Mouse (Mus musculus): ENCODE data around the gene Wdr86. TPM values are rescaled to one million over a fixed set of nuclear protein-coding genes. Genes with fewer than 3 reads are reported as not detected.

Gene Wdr86
- polyA plus RNA-seq, 1 experiment from 2014 or later, result 6.8 TPM

DNA sequence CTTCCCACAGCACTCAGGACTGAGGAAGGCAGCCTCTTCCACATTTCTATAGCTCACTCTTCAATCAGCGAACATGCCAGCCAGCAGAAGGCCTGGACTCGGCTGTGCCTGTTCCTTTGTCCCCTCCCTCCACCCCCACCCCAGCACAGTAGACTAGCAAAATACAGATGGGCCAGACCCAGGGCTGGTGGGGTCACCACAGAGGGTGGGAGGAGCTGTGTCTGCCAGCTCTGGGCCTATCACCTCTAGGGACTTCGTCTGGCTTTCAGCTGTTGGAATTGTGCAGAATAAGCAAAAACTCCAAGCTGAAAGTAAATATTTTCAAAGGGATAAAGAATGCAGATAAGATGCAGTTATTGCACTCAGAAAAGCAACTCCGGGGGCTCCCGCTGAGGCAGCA, 5.7 kb downstream of the Wdr86 start:
- H3K4me2 ChIP-seq (ENCODE audit: low read depth, low read length), result no peak overlapping the region

DNA sequence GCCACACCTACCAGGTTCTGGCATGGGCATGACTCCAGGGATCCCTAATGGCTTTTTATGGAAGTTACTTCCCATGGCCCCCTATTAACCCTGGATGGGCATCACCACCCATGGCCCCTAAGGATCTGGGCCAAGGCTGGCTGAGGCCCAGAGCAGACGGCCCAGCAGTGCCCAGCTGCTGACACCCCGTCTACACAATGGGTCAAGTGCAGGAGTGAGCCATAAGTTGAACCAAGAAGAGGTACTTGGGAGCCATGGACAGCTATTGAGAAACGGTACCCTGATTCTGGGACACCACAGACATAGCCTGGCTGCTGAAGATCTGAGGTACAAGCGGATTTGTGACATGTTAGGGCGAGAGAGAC, 6.3 kb downstream of the Wdr86 start:
- Histone ChIP-seq H3K4me1 (ENCODE audit: control insufficient read depth, insufficient read depth, low read length) (peaks cover 27% of the 10 kb centered on the region), H3K9me3 (ENCODE audit: control insufficient read depth, low read length) (no peaks in the 10 kb centered on the region), H3K27ac (ENCODE audit: low read length) (peak overlapping the region; percentile 75), H3K9ac (ENCODE audit: low read depth, low read length) (peak overlapping the region; percentile 12; the same call in 1 of the 2 replicates), H3K36me3 (ENCODE audit: control insufficient read depth, insufficient read depth, low read length) (no peaks in the 10 kb centered on the region), H3K4me2 (ENCODE audit: low read depth, low read length) (no peak overlapping the region), H3K4me3 (ENCODE audit: low read length) (no peak overlapping the region), H3K27me3 (replicated peaks; ENCODE audit: control insufficient read depth, insufficient read depth, low read length) (no peaks in the 10 kb centered on the region)
- 70% methylated on average over 5 of the region's 5 CpGs for WGBS
- ATAC-seq, result 0 out of 2 replicates have a peak, but pooled peaks have one; percentile 16

More for the DNA sequence above, 5.7 kb downstream of the Wdr86 start:
- Histone ChIP-seq H3K4me3 (ENCODE audit: low read length) (no peak overlapping the region), H3K36me3 (ENCODE audit: control insufficient read depth, insufficient read depth, low read length) (no peaks in the 10 kb centered on the region), H3K9ac (ENCODE audit: low read depth, low read length) (peak overlapping the region; percentile 12), H3K27me3 (replicated peaks; ENCODE audit: control insufficient read depth, insufficient read depth, low read length) (no peaks in the 10 kb centered on the region), H3K27ac (ENCODE audit: low read length) (peak overlapping the region; percentile 75), H3K9me3 (ENCODE audit: control insufficient read depth, low read length) (no peaks in the 10 kb centered on the region), H3K4me1 (ENCODE audit: control insufficient read depth, insufficient read depth, low read length) (peaks cover 32% of the 10 kb centered on the region)
- ATAC-seq, result peak; percentile 64; the same call in 1 of the 2 replicates
- 31% methylated on average over 5 of the region's 5 CpGs for WGBS

DNA sequence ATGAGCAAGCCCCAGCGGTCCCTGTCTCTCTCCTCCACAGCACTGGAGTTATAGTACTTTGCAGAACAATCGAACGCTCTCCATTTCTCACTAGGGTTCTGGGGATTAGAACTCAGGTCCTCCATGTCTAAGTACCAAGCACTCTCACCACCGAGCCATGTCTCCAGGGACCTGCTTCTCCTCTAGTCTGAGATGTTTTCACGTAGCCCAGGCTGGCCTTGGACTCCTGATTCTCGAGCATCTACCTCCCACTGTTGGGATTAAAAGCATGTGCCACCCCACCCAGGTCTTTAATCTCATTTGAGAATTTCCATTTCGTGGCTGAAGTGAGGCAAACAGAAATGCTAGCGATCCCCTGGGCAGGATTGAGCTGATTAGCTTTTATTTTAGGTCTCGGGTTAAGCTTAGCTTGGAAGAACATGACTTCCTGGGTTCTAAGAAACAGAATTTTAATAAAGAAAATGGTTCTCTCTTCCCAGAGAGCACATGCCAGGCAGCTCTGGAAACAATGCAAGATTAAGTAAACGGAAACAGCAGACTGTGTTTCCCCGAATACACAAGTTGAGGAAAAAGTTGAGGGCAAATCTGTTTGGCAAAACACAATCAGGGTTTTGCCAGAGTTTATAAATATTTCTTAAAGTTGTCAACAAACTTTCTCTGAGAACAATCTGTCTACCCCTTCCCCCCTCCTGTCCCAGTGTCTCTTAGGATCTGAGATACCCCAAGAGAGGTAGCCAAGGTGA, 6.8 kb downstream of the Wdr86 start:
- no peak for ATAC-seq
- Histone ChIP-seq H3K27ac (ENCODE audit: low read length) (peak overlapping the region; percentile 75; the same call in 1 of the 2 replicates), H3K27me3 (replicated peaks; ENCODE audit: control insufficient read depth, insufficient read depth, low read length) (no peaks in the 10 kb centered on the region), H3K9me3 (ENCODE audit: control insufficient read depth, low read length) (no peaks in the 10 kb centered on the region), H3K4me1 (ENCODE audit: control insufficient read depth, insufficient read depth, low read length) (peaks cover 26% of the 10 kb centered on the region), H3K4me3 (ENCODE audit: low read length) (no peak overlapping the region), H3K36me3 (ENCODE audit: control insufficient read depth, insufficient read depth, low read length) (no peaks in the 10 kb centered on the region), H3K9ac (ENCODE audit: low read depth, low read length) (no peak overlapping the region), H3K4me2 (ENCODE audit: low read depth, low read length) (no peak overlapping the region)
- WGBS, result 73% methylated on average over 11 of the region's 11 CpGs

DNA sequence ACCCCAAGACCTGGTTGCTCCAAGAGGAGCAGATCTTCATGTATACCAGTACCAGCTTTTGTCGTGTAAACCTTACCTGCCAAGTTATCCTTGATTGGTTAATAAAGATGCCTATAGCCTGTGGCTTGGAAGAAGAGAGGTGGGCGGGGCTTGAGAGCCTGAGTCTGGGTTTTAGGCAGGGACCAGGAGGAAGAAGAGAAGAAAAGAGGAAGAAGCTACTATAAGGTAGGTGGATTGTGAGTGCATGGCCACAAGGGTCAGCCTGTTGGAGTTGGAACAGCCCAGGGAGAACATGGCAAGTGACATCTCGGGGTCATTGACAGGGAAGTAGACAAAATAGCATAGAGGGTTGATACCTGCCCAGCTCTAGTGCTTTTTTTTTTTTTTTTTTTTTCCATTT, 10.7 kb downstream of the Wdr86 start:
- peaks cover 16% of the 10 kb centered on the region for H3K4me1 ChIP-seq (ENCODE audit: control insufficient read depth, insufficient read depth, low read length)
- H3K9me3 ChIP-seq (ENCODE audit: control insufficient read depth, low read length), result no peaks in the 10 kb centered on the region
- H3K4me2 ChIP-seq (ENCODE audit: low read depth, low read length), result no peak overlapping the region
- H3K9ac ChIP-seq (ENCODE audit: low read depth, low read length), result no peak overlapping the region
- 89% methylated on average over 3 of the region's 3 CpGs for whole genome bisulfite sequencing
- no peak overlapping the region for H3K4me3 ChIP-seq (ENCODE audit: low read length)
- no peaks in the 10 kb centered on the region for H3K36me3 ChIP-seq (ENCODE audit: control insufficient read depth, insufficient read depth, low read length)
- H3K27me3 ChIP-seq (replicated peaks; ENCODE audit: control insufficient read depth, insufficient read depth, low read length), result no peaks in the 10 kb centered on the region
- ATAC-seq, result no peak
- H3K27ac ChIP-seq (ENCODE audit: low read length), result no peak overlapping the region

DNA sequence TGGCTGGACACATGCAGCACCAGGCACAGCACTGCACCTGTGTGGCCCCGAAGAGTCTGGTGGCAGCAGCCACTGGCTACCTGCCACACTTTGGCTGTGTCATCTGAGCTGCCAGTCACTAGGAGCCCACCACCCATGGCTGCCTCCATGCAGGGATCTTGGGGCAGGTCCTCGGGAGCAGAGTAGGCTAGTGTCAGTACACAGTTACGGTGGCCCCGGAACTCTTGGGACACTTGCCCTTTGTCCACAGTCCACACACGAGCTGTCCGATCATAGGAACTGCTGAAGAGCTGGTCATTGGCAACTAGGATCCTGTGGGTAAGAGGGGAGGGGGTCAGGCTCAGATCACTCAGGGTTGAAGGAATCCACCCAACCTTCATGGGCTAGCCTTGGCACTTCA, 12.5 kb downstream of the Wdr86 start:
- Histone ChIP-seq H3K4me1 (ENCODE audit: control insufficient read depth, insufficient read depth, low read length) (0 out of 2 replicates have a peak, but pooled peaks cover 3% of the 10 kb centered on the region), H3K36me3 (ENCODE audit: control insufficient read depth, insufficient read depth, low read length) (no peaks in the 10 kb centered on the region), H3K27me3 (replicated peaks; ENCODE audit: control insufficient read depth, insufficient read depth, low read length) (no peaks in the 10 kb centered on the region), H3K4me3 (ENCODE audit: low read length) (no peak overlapping the region), H3K9ac (ENCODE audit: low read depth, low read length) (no peak overlapping the region), H3K4me2 (ENCODE audit: low read depth, low read length) (no peak overlapping the region), H3K9me3 (ENCODE audit: control insufficient read depth, low read length) (no peaks in the 10 kb centered on the region), H3K27ac (ENCODE audit: low read length) (no peak overlapping the region)
- no peak for ATAC-seq
- WGBS, result 93% methylated on average over 6 of the region's 6 CpGs

DNA sequence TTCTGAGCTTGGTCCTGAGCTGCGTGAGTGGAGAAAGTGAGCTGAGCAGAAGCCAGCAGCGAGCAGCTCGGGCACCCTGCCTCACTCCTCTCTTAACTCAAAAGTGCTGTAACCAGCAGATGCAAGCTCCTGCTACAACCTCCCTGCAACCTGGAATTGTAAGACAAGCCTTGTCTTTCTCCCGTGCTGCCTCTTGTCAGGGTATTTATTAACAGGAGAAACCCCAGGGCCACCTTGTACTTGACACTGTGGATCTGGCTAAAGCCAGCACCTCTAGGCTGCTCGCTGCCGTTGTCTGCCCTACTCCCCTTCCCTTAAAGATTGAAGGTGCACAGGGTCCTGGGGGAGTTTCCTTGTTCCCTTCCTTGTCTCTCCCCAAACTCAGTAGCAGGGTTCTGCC, 16.5 kb downstream of the Wdr86 start:
- Histone ChIP-seq H3K27me3 (replicated peaks; ENCODE audit: control insufficient read depth, insufficient read depth, low read length) (no peaks in the 10 kb centered on the region), H3K27ac (ENCODE audit: low read length) (no peak overlapping the region), H3K36me3 (ENCODE audit: control insufficient read depth, insufficient read depth, low read length) (peaks cover 15% of the 10 kb centered on the region; the same call in 1 of the 2 replicates), H3K9ac (ENCODE audit: low read depth, low read length) (0 out of 2 replicates have a peak overlapping the region, but pooled peaks have one; percentile 5), H3K4me3 (ENCODE audit: low read length) (no peak overlapping the region), H3K9me3 (ENCODE audit: control insufficient read depth, low read length) (no peaks in the 10 kb centered on the region), H3K4me2 (ENCODE audit: low read depth, low read length) (no peak overlapping the region), H3K4me1 (ENCODE audit: control insufficient read depth, insufficient read depth, low read length) (0 out of 2 replicates have a peak, but pooled peaks cover 3% of the 10 kb centered on the region)
- ATAC-seq, result no peak
- 78% methylated on average over 6 of the region's 6 CpGs for WGBS

DNA sequence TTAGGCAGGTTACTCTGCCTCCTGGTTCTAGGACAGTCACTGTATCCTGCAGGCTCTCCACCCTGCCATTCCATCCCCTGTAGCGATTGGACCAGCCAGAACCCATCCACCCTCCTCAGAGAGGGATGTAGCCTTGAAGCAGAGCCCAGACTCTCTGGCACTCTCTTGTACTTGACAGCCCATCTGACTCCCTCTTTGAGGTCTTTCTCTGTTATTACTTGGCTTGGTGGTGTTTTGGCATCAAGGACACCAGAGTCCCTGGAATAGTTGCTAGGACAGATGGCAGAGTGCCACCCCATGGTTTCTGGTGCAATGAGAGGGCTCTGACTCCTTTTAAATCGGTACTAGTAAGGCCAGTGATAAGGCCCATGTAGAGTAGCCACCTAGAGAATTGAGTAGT, 17.3 kb downstream of the Wdr86 start:
- no peaks in the 10 kb centered on the region for H3K9me3 ChIP-seq (ENCODE audit: control insufficient read depth, low read length)
- peaks cover 15% of the 10 kb centered on the region; the same call in 1 of the 2 replicates for H3K36me3 ChIP-seq (ENCODE audit: control insufficient read depth, insufficient read depth, low read length)
- no peak overlapping the region for H3K4me3 ChIP-seq (ENCODE audit: low read length)
- H3K4me1 ChIP-seq (ENCODE audit: control insufficient read depth, insufficient read depth, low read length), result 0 out of 2 replicates have a peak, but pooled peaks cover 3% of the 10 kb centered on the region
- H3K27me3 ChIP-seq (replicated peaks; ENCODE audit: control insufficient read depth, insufficient read depth, low read length), result no peaks in the 10 kb centered on the region
- H3K4me2 ChIP-seq (ENCODE audit: low read depth, low read length), result no peak overlapping the region
- 67% methylated on average over 2 of the region's 2 CpGs for WGBS
- H3K27ac ChIP-seq (ENCODE audit: low read length), result no peak overlapping the region
- no peak for ATAC-seq
- no peak overlapping the region for H3K9ac ChIP-seq (ENCODE audit: low read depth, low read length)

DNA sequence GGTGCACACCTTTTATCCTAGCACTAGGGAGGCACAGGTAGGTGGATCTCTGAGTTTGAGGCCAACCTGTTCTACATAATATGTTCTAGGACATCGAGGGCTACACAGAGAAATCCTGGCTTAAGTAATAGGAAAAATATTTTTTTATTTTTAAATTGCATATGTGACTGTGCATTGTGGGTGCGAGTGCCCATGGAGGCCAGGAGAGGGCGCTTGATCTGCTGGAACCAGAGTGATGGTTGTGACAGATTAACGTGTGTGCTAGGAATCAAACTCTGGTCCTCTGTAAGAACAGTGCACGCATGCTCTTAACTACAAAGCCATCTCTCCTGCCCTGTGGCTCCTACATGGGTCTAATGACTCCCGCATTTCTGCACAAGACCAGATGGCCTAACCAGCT, 18.9 kb downstream of the Wdr86 start:
- WGBS, result 94% methylated on average over 6 of the region's 6 CpGs
- Histone ChIP-seq H3K4me1 (ENCODE audit: control insufficient read depth, insufficient read depth, low read length) (no peaks in the 10 kb centered on the region), H3K9ac (ENCODE audit: low read depth, low read length) (no peak overlapping the region), H3K27ac (ENCODE audit: low read length) (no peak overlapping the region), H3K9me3 (ENCODE audit: control insufficient read depth, low read length) (no peaks in the 10 kb centered on the region), H3K36me3 (ENCODE audit: control insufficient read depth, insufficient read depth, low read length) (peaks cover 19% of the 10 kb centered on the region), H3K27me3 (replicated peaks; ENCODE audit: control insufficient read depth, insufficient read depth, low read length) (no peaks in the 10 kb centered on the region), H3K4me2 (ENCODE audit: low read depth, low read length) (no peak overlapping the region), H3K4me3 (ENCODE audit: low read length) (no peak overlapping the region)
- ATAC-seq, result no peak

DNA sequence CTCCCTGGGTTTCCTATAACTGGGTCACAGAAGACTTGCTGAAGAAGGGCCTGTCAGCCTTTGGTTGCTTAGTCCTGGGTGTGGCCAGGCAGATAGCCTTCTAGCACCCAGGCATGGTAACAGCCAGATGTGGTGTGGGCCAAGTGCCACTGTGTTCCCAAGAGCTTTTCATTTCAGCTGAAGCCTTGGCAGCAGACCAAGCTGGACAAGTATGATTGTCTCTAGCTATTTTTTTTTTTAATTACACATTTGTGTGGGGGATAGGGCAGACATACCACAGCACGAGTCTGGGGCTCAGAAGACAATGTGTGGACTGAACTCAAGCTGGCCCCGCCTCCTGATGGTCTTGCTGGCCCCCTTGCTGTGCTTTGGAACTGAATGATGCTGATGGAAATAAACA, 20.6 kb downstream of the Wdr86 start:
- Histone ChIP-seq H3K9ac (ENCODE audit: low read depth, low read length) (no peak overlapping the region), H3K27ac (ENCODE audit: low read length) (no peak overlapping the region), H3K27me3 (replicated peaks; ENCODE audit: control insufficient read depth, insufficient read depth, low read length) (no peaks in the 10 kb centered on the region), H3K4me2 (ENCODE audit: low read depth, low read length) (no peak overlapping the region), H3K4me3 (ENCODE audit: low read length) (no peak overlapping the region), H3K36me3 (ENCODE audit: control insufficient read depth, insufficient read depth, low read length) (peaks cover 22% of the 10 kb centered on the region), H3K4me1 (ENCODE audit: control insufficient read depth, insufficient read depth, low read length) (no peaks in the 10 kb centered on the region), H3K9me3 (ENCODE audit: control insufficient read depth, low read length) (no peaks in the 10 kb centered on the region)
- no peak for ATAC-seq
- 52% methylated on average over 2 of the region's 2 CpGs for WGBS
